Mouse (Mus musculus) bone marrow, adult 2 months (tissue): ENCODE results near the gene Map7.

ENCODE experiments used
- CTCF ChIP-seq: fragments of 200-500 bp; IDR thresholded peaks from 2 replicates; pipeline ENCODE4 v1.5.1; 2011; ENCODE audit warnings: low read length, control low read depth; ENCODE audit not compliant: control insufficient read depth, insufficient read depth
- POLR2A ChIP-seq: fragments of 200-500 bp; IDR thresholded peaks from 2 replicates; pipeline ENCODE4 v1.6.1; 2011; ENCODE audit warnings: low read depth, mild to moderate bottlenecking, control low read depth, low read length, borderline replicate concordance; ENCODE audit not compliant: control insufficient read depth

GRCm38 (mm10) chr10:20209609-20210341 is 61.5 kb downstream of the Map7 start:
- TF ChIP-seq CTCF (no peak), POLR2A (no peak)
